ENCODE assay signal across 16 mouse cellular contexts in the genomic region with DNA sequence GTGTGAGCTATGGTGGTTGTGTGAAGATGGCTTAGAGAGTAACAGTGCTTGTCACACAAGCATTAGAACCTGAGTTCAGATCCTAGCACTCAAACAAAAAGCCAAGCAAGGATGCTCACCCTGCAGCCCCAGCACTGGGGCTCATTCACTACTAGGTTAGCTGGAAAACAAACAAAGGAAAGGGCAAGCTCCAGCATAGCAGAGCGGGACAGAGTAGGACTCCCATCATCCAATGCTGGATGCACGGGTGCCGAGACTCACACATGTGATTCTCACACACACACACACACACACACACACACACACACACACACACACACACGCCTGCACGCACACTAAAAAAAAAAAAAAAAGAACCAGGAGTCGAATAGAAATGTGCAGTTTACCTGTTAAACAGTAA.
"Had no signal": no experiment of that assay in that cellular context is flagged by ENCODE, and none has a peak within 500 bp of the region (broad histone marks: within the 10 kb centered on the region; RNA-seq: fewer than 3 reads in every experiment).

No protein-coding gene starts in this region.

- H3K36me3 ChIP-seq: midbrain, embryonic 10.5 days; midbrain, embryonic 12.5 days; neural tube, embryonic 13.5 days; neural tube, embryonic 15.5 days had no signal

- DNase-seq: lung, embryonic 14.5 days; lung, postnatal 10 days; lung, postnatal 4 days; midbrain, embryonic 14.5 days; retina, postnatal 1 day; right cerebral cortex, postnatal 25 days; right cerebral cortex, postnatal 4 days; spleen, adult 18-20 months; thymus, adult 18-20 months; thymus, postnatal 14 days; thymus, postnatal 36 days had no signal

- H3K9me3 ChIP-seq: midbrain, embryonic 10.5 days; midbrain, embryonic 12.5 days; neural tube, embryonic 13.5 days; neural tube, embryonic 15.5 days had no signal

- H3K9ac ChIP-seq: lung, embryonic 14.5 days; midbrain, embryonic 12.5 days; neural tube, embryonic 13.5 days; neural tube, embryonic 15.5 days had no signal

- H3K4me3 ChIP-seq: midbrain, embryonic 10.5 days; midbrain, embryonic 12.5 days; myocyte; neural tube, embryonic 13.5 days; neural tube, embryonic 15.5 days had no signal

- H3K27ac ChIP-seq: midbrain, embryonic 10.5 days; midbrain, embryonic 12.5 days; neural tube, embryonic 13.5 days; neural tube, embryonic 15.5 days had no signal
